In genomic region chr2:155518531-155519270, GRCm38 (mm10) we compare ENCODE assay signal across 8 mouse cellular contexts. TPM values are rescaled to one million over a fixed set of nuclear protein-coding genes. Genes with fewer than 3 reads are reported as not detected.
DNase-seq lines count a peak whose midpoint lies in the region; ATAC-seq and TF ChIP-seq lines count a peak whose summit lies in the region.

No protein-coding gene starts in this region.

- peak overlapping the region; percentile 77 for H3K4me3 ChIP-seq in kidney, postnatal 0 days (replicated peaks; ENCODE audit: low read depth, low read length)
- peak overlapping the region; percentile 78 for H3K4me3 ChIP-seq in brown adipose tissue, adult 24 weeks (ENCODE audit: insufficient read depth, low read depth, low read length)
- peak overlapping the region; percentile 58 for H3K4me3 ChIP-seq in hindbrain, embryonic 14.5 days (replicated peaks; ENCODE audit: low read length)
- peak overlapping the region; percentile 78 for H3K4me3 ChIP-seq in midbrain, postnatal 0 days (ENCODE audit: low read depth, low read length)

- intact Hi-C loops in left cerebral cortex, postnatal 36 days (cut with DNase I) = loop anchor here (5.0 kb wide), 1 partner anchor 244 kb away; no protein-coding TSS in a partner anchor

- no peaks in the 10 kb centered on the region for H3K9me3 ChIP-seq in kidney, postnatal 0 days (replicated peaks; ENCODE audit: low read length)
- no peaks in the 10 kb centered on the region for H3K9me3 ChIP-seq in hindbrain, embryonic 14.5 days (ENCODE audit: control insufficient read depth, low read length)
- no peaks in the 10 kb centered on the region for H3K9me3 ChIP-seq in midbrain, postnatal 0 days (ENCODE audit: low read length)

- H3K4me1 ChIP-seq in kidney, postnatal 0 days (replicated peaks; ENCODE audit: insufficient read depth, low read length) = no peaks in the 10 kb centered on the region
- H3K4me1 ChIP-seq in brown adipose tissue, adult 24 weeks (ENCODE audit: control insufficient read depth, insufficient read depth, insufficient read length, low read length) = 0 out of 2 replicates have a peak, but pooled peaks cover 2% of the 10 kb centered on the region
- H3K4me1 ChIP-seq in hindbrain, embryonic 14.5 days (replicated peaks; ENCODE audit: control insufficient read depth, insufficient read depth, low read length) = peaks cover 21% of the 10 kb centered on the region
- 0 out of 2 replicates have a peak, but pooled peaks cover 2% of the 10 kb centered on the region for H3K4me1 ChIP-seq in midbrain, postnatal 0 days (ENCODE audit: insufficient read depth, low read length)

- H3K36me3 ChIP-seq in kidney, postnatal 0 days (ENCODE audit: insufficient read depth, low read length) = no peaks in the 10 kb centered on the region
- H3K36me3 ChIP-seq in hindbrain, embryonic 14.5 days (replicated peaks; ENCODE audit: control insufficient read depth, insufficient read depth) = no peaks in the 10 kb centered on the region
- no peaks in the 10 kb centered on the region for H3K36me3 ChIP-seq in midbrain, postnatal 0 days (ENCODE audit: insufficient read depth, low read length)

- DNase-seq in kidney, postnatal 0 days (ENCODE audit: low spot score) = no peak
- DNase-seq in kidney, adult 18-20 months = no peak
- DNase-seq in hindbrain, embryonic 14.5 days (ENCODE audit: low spot score) = no peak
- DNase-seq in midbrain, postnatal 0 days (ENCODE audit: low spot score) = no peak
- no peak for DNase-seq in adrenal gland, postnatal 4 days (ENCODE audit: low spot score in 2 of 2)
- DNase-seq in left cerebral cortex, postnatal 36 days (ENCODE audit: low spot score in 2 of 2) = no peak
- no peak for DNase-seq in urinary bladder, postnatal 10 days (ENCODE audit: low spot score)

- H3K27ac ChIP-seq in kidney, postnatal 0 days = no peak overlapping the region
- H3K27ac ChIP-seq in brown adipose tissue, adult 24 weeks (replicated peaks; ENCODE audit: low read depth, low read length) = 0 out of 2 replicates have a peak overlapping the region, but pooled peaks have one; percentile 9
- 0 out of 2 replicates have a peak overlapping the region, but pooled peaks have one; percentile 62 for H3K27ac ChIP-seq in hindbrain, embryonic 14.5 days
- peak overlapping the region; percentile 87 for H3K27ac ChIP-seq in midbrain, postnatal 0 days (ENCODE audit: low read depth, low read length)

- H3K27me3 ChIP-seq in kidney, postnatal 0 days (ENCODE audit: insufficient read depth, low read length) = no peaks in the 10 kb centered on the region
- no peaks in the 10 kb centered on the region for H3K27me3 ChIP-seq in hindbrain, embryonic 14.5 days (ENCODE audit: control insufficient read depth, insufficient read depth, low read length)
- no peaks in the 10 kb centered on the region for H3K27me3 ChIP-seq in midbrain, postnatal 0 days (ENCODE audit: insufficient read depth, low read length)

- H3K9ac ChIP-seq in kidney, postnatal 0 days (ENCODE audit: low read depth, low read length) = peak overlapping the region; percentile 74
- H3K9ac ChIP-seq in hindbrain, embryonic 14.5 days = peak overlapping the region; percentile 54
- peak overlapping the region; percentile 73 for H3K9ac ChIP-seq in midbrain, postnatal 0 days (replicated peaks; ENCODE audit: low read length, poor library complexity, severe bottlenecking)

- peak overlapping the region; percentile 71 for H3K4me2 ChIP-seq in kidney, postnatal 0 days (ENCODE audit: low read length)
- peak overlapping the region; percentile 71 for H3K4me2 ChIP-seq in hindbrain, embryonic 14.5 days (replicated peaks)
- peak overlapping the region; percentile 80 for H3K4me2 ChIP-seq in midbrain, postnatal 0 days (ENCODE audit: low read depth, low read length, poor library complexity, severe bottlenecking)

- TF ChIP-seq CTCF in kidney, postnatal 0 days (IDR thresholded peaks at IDR 0.05; ENCODE audit: low read depth) = no peak
- TF ChIP-seq CTCF in midbrain, postnatal 0 days (IDR thresholded peaks at IDR 0.05) = no peak

- no peak for ATAC-seq in kidney, postnatal 0 days (replicated peaks; ENCODE audit: low FRiP score, low read depth)
- no peak for ATAC-seq in hindbrain, embryonic 14.5 days (ENCODE audit: low FRiP score)
- ATAC-seq in midbrain, postnatal 0 days (ENCODE audit: low FRiP score) = no peak

- 23% methylated on average over 18 of the region's 18 CpGs for WGBS in kidney, postnatal 0 days
- WGBS in hindbrain, embryonic 14.5 days = 28% methylated on average over 18 of the region's 18 CpGs
- 23% methylated on average over 18 of the region's 18 CpGs for WGBS in midbrain, postnatal 0 days

RNA-seq across cellular contexts. Expression of gene Ggt7, which starts 0.7 kb away (rescaled TPM):
- polyA plus RNA-seq in kidney, postnatal 0 days (2015; fragmentation: Nextera tagmentation; extraction: Ambion mirVana) = 2.0 TPM in 2 replicates
- polyA plus RNA-seq in brown adipose tissue, adult 24 weeks (2012; ENCODE audit: insufficient read depth, insufficient read length, missing spikeins) = not detected in 2 replicates
- 39.9 and 48.5 TPM in 2 replicates for polyA plus RNA-seq in hindbrain, embryonic 14.5 days (2014; fragmentation: Nextera tagmentation; extraction: Ambion mirVana)
- 167 and 203 TPM in 2 replicates for total RNA-seq in midbrain, postnatal 0 days (2014; rRNA removed)
- 110 and 112 TPM in 2 replicates for polyA plus RNA-seq in midbrain, postnatal 0 days (2015; fragmentation: Nextera tagmentation; extraction: Ambion mirVana)
- 1 to 10 TPM; 7.5 to 8.2 TPM for total RNA-seq in adrenal gland, postnatal 4 days (2021)
- 100 to 1,000 TPM; 114 to 121 TPM for total RNA-seq in left cerebral cortex, postnatal 36 days (2021)

RNA-seq across cellular contexts. Expression of gene Acss2, which starts 1.0 kb away (rescaled TPM):
- 20.8 and 22.9 TPM in 2 replicates for polyA plus RNA-seq in kidney, postnatal 0 days (2015; fragmentation: Nextera tagmentation; extraction: Ambion mirVana)
- polyA plus RNA-seq in brown adipose tissue, adult 24 weeks (2012; ENCODE audit: insufficient read depth, insufficient read length, missing spikeins) = 514 and 528 TPM in 2 replicates
- 25.3 and 28.5 TPM in 2 replicates for polyA plus RNA-seq in hindbrain, embryonic 14.5 days (2014; fragmentation: Nextera tagmentation; extraction: Ambion mirVana)
- total RNA-seq in midbrain, postnatal 0 days (2014; rRNA removed) = 25.3 and 38.0 TPM in 2 replicates
- polyA plus RNA-seq in midbrain, postnatal 0 days (2015; fragmentation: Nextera tagmentation; extraction: Ambion mirVana) = 18.6 and 19.4 TPM in 2 replicates
- total RNA-seq in adrenal gland, postnatal 4 days (2021) = 10 to 100 TPM; 20.5 to 26.1 TPM
- total RNA-seq in left cerebral cortex, postnatal 36 days (2021) = 10 to 100 TPM; 60.1 to 61.2 TPM

RNA-seq across cellular contexts. Expression of gene Ncoa6, which starts 45.0 kb away (rescaled TPM):
- polyA plus RNA-seq in kidney, postnatal 0 days (2015; fragmentation: Nextera tagmentation; extraction: Ambion mirVana) = 19.0 and 19.6 TPM in 2 replicates
- 11.5 and 13.5 TPM in 2 replicates for polyA plus RNA-seq in brown adipose tissue, adult 24 weeks (2012; ENCODE audit: insufficient read depth, insufficient read length, missing spikeins)
- 32.0 and 33.0 TPM in 2 replicates for polyA plus RNA-seq in hindbrain, embryonic 14.5 days (2014; fragmentation: Nextera tagmentation; extraction: Ambion mirVana)
- 50.5 and 73.1 TPM in 2 replicates for total RNA-seq in midbrain, postnatal 0 days (2014; rRNA removed)
- polyA plus RNA-seq in midbrain, postnatal 0 days (2015; fragmentation: Nextera tagmentation; extraction: Ambion mirVana) = 23.3 and 32.1 TPM in 2 replicates
- total RNA-seq in adrenal gland, postnatal 4 days (2021) = 10 to 100 TPM; 54.8 to 65.8 TPM
- 10 to 100 TPM; 60.7 to 71.5 TPM for total RNA-seq in left cerebral cortex, postnatal 36 days (2021)

Comparison
In these comparisons a context has a peak if more than half of its experiments do, and no peak if none do; other contexts are left out.
1. RNA of gene Ggt7, which starts 0.7 kb away (polyA plus RNA-seq): 110 to 112 TPM in midbrain, postnatal 0 days and 39.9 to 48.5 TPM in hindbrain, embryonic 14.5 days; 2.0 TPM in kidney, postnatal 0 days and not detected in brown adipose tissue, adult 24 weeks; every median in the first group is over 10 times any median in the second.
2. RNA of gene Acss2, which starts 1.0 kb away (polyA plus RNA-seq): 514 to 528 TPM in brown adipose tissue, adult 24 weeks; 25.3 to 28.5 TPM in hindbrain, embryonic 14.5 days, 20.8 to 22.9 TPM in kidney, postnatal 0 days and 18.6 to 19.4 TPM in midbrain, postnatal 0 days; every median in the first group is over 10 times any median in the second.
3. Peak in every context shown above with its lines, with median percentiles within 50 percentile points of each other: H3K4me2 ChIP-seq, H3K4me3 ChIP-seq and H3K9ac ChIP-seq.